Mouse (Mus musculus): Measurements from ENCODE around the gene Camk1d.

DNA sequence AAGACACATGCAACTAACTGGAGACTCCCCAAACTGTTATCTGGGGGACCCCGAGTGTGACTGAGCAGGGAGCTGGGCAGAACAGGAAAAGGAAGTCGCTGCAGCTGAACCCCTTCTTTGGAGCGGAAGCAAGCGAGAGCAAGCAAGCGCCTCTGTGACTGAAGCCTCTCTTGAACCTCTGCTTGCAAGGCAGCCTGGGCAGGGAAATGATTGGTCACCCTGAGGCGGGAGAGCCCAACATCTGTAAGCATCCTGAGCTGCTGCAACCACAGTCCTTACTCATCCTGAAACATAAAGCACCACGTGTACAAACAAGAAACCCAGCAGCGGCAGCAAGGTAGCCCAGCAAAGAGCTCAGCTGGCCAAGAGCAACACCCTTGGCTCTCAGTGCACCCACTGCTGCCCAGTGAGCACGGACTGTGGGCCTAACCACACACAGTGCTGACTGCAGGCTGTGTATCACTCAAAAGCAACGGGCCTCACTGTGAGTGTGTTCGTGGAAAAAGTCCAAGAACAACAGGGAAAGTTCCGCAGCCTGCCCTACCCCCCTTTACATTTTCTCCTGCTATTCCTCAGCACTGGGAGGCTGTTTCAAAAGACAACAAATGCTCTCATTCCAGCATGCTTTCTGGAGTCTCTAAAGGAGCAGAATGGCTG lies 100.5 kb downstream of the Camk1d start:
- TF ChIP-seq POLR2A (IDR thresholded peaks at IDR 0.05; ENCODE audit: borderline replicate concordance, extremely low read depth, insufficient read depth, insufficient read length, poor library complexity, severe bottlenecking) (no peak), CTCF (IDR thresholded peaks at IDR 0.05; ENCODE audit: borderline replicate concordance, extremely low read depth, insufficient read depth, insufficient read length) (no peak)
